In genomic region chr2:121683606-121684005, GRCm38 (mm10) we compare ENCODE assay signal across 27 mouse cellular contexts.
DNase-seq lines count a peak whose midpoint lies in the region; ATAC-seq and TF ChIP-seq lines count a peak whose summit lies in the region.
"Had no signal": no experiment of that assay in that cellular context is flagged by ENCODE, and none has a peak within 500 bp of the region (broad histone marks: within the 10 kb centered on the region; RNA-seq: fewer than 3 reads in every experiment).

No protein-coding gene starts in this region.

- peak; percentile 52; the same call in 1 of the 2 replicates for ATAC-seq in frontal cortex, adult (ENCODE audit: low TSS enrichment)
- peak; percentile 22; the same call in 1 of the 2 replicates for ATAC-seq in G1E (ENCODE audit: extremely low read depth, insufficient number of reproducible peaks, low FRiP score, poor library complexity, severe bottlenecking)
- ATAC-seq: activated CD4-positive, CD25-positive, alpha-beta regulatory T cell, adult 4 months; CD4-positive, CD25-positive, alpha-beta regulatory T cell, adult 4 months; forebrain, embryonic 15.5 days had no signal

- H3K27me3 ChIP-seq in G1E (ENCODE audit: insufficient read depth, low read length) (no peaks in the 10 kb centered on the region; the same call in 1 of the 2 replicates), myocyte (ENCODE audit: control insufficient read depth, insufficient read depth, insufficient read length) (no peaks in the 10 kb centered on the region)
- H3K27me3 ChIP-seq: embryonic facial prominence, embryonic 15.5 days; forebrain, embryonic 12.5 days; forebrain, embryonic 15.5 days; heart, embryonic 13.5 days; hindbrain, embryonic 12.5 days; hindbrain, embryonic 15.5 days had no signal

- no peak for TF ChIP-seq POLR2A in myocyte (IDR thresholded peaks at IDR 0.05; ENCODE audit: insufficient read length, low read depth)

- H3K36me3 ChIP-seq in G1E (replicated peaks): no peaks in the 10 kb centered on the region
- no peaks in the 10 kb centered on the region for H3K36me3 ChIP-seq in myocyte (ENCODE audit: control insufficient read depth, insufficient read depth)
- H3K36me3 ChIP-seq: embryonic facial prominence, embryonic 15.5 days; forebrain, embryonic 12.5 days; forebrain, embryonic 15.5 days; heart, embryonic 10.5 days; heart, embryonic 13.5 days; hindbrain, embryonic 12.5 days; hindbrain, embryonic 15.5 days had no signal

- no peak for TF ChIP-seq CTCF in G1E (IDR thresholded peaks at IDR 0.05; ENCODE audit: low read depth, low read length)

- no peak overlapping the region for H3K4me2 ChIP-seq in myocyte (ENCODE audit: low read depth)
- H3K4me2 ChIP-seq: embryonic facial prominence, embryonic 15.5 days; forebrain, embryonic 12.5 days; forebrain, embryonic 15.5 days; heart, embryonic 13.5 days; hindbrain, embryonic 12.5 days; hindbrain, embryonic 15.5 days had no signal

- H3K9me3 ChIP-seq in G1E (replicated peaks): peaks cover 3% of the 10 kb centered on the region
- H3K9me3 ChIP-seq: embryonic facial prominence, embryonic 15.5 days; forebrain, embryonic 12.5 days; forebrain, embryonic 15.5 days; heart, embryonic 10.5 days; heart, embryonic 13.5 days; hindbrain, embryonic 12.5 days; hindbrain, embryonic 15.5 days had no signal

- no peaks in the 10 kb centered on the region for H3K79me2 ChIP-seq in myocyte (ENCODE audit: control insufficient read depth, insufficient read depth)

- peaks cover 13% of the 10 kb centered on the region for H3K4me1 ChIP-seq in G1E (ENCODE audit: insufficient read depth, low read depth, low read length)
- H3K4me1 ChIP-seq: embryonic facial prominence, embryonic 15.5 days; heart, embryonic 10.5 days; heart, embryonic 13.5 days; hindbrain, embryonic 15.5 days had no signal

- no peak overlapping the region for H3ac ChIP-seq in myocyte (ENCODE audit: control insufficient read depth, insufficient read length)

- DNase-seq in frontal cortex, postnatal 25 days (ENCODE audit: low spot score in 2 of 2): no peak
- peak; percentile 58 to 63 for DNase-seq in right cerebral cortex, postnatal 10 days (ENCODE audit: low spot score in 2 of 2)
- no peak for DNase-seq in right cerebral cortex, adult 2 months (ENCODE audit: low spot score in 2 of 2)
- no peak for DNase-seq in G1E (ENCODE audit: low spot score)
- DNase-seq in kidney, postnatal 36 days: no peak
- DNase-seq: adrenal gland, adult 8-10 months; adrenal gland, postnatal 25 days; cerebellum, adult 11-12 months; cerebellum, adult 8-10 months; cerebellum, postnatal 10 days; cerebellum, postnatal 36 days; embryo, embryonic 11 days; gastrocnemius, postnatal 25 days; heart, adult 18-20 months; heart, postnatal 14 days; heart, postnatal 4 days had no signal

- H3K4me3 ChIP-seq in G1E (ENCODE audit: low read depth, low read length) (no peak overlapping the region), myocyte (no peak overlapping the region)
- H3K4me3 ChIP-seq: embryonic facial prominence, embryonic 15.5 days; forebrain, embryonic 12.5 days; forebrain, embryonic 15.5 days; heart, embryonic 10.5 days; heart, embryonic 13.5 days; hindbrain, embryonic 12.5 days; hindbrain, embryonic 15.5 days had no signal

TF ChIP-seq in myocyte, 11 proteins besides CTCF, POLR2A, EP300 and RAD21:
- TF ChIP-seq MYOD1 (IDR thresholded peaks at IDR 0.05; ENCODE audit: control insufficient read depth in 1 of 3, insufficient read length in 2 of 3, low read depth in 2 of 3) (peak in 2 of 3 experiments; percentile 63 to 71), TCF12 (IDR thresholded peaks at IDR 0.05; ENCODE audit: insufficient read depth, poor library complexity, severe bottlenecking) (no peak), MYOG (IDR thresholded peaks at IDR 0.05; ENCODE audit: control insufficient read depth in 1 of 3, insufficient read depth in 1 of 3, insufficient read length in 2 of 3, low read depth in 2 of 3) (peak in 1 of 3 experiments; percentile 57), CEBPB (IDR thresholded peaks at IDR 0.05; ENCODE audit: insufficient read depth, poor library complexity, severe bottlenecking) (no peak)

Comparison
In these comparisons a context has a peak if more than half of its experiments do, and no peak if none do; other contexts are left out.
1. DNase-seq: peak in right cerebral cortex, postnatal 10 days (2 of 2); none in frontal cortex, postnatal 25 days (0 of 2), right cerebral cortex, adult 2 months (0 of 2), G1E (single experiment) and kidney, postnatal 36 days (0 of 2).